Mouse (Mus musculus) brown adipose tissue, adult 24 weeks (tissue): ENCODE results near the gene Gli2. TPM values are rescaled to one million over a fixed set of nuclear protein-coding genes. Genes with fewer than 3 reads are reported as not detected.

Source experiments
- H3K27ac ChIP-seq: fragments of 200-500 bp; replicated peaks from 2 replicates; pipeline ENCODE4 v1.5.1; 2012; ENCODE audit warnings: low read depth, mild to moderate bottlenecking, low read length
- H3K4me1 ChIP-seq: fragments of 200-500 bp; 2 replicates; pipeline ENCODE4 v1.6.1; 2012; ENCODE audit warnings: low read length, mixed read lengths; ENCODE audit not compliant: control insufficient read depth, insufficient read depth, insufficient read length
- H3K4me3 ChIP-seq: fragments of 200-500 bp; 2 replicates; pipeline ENCODE4 v1.5.1; 2012; ENCODE audit warnings: low read depth, mild to moderate bottlenecking, low read length, moderate library complexity; ENCODE audit not compliant: insufficient read depth
- polyA plus RNA-seq: library from polyadenylated mRNA; stranded (reverse); fragments of >200 nt; gene quantifications from 2 replicates; pipeline ENCODE4 v1.2.4, GENCODE M21; 2012; ENCODE audit not compliant: missing spikeins, insufficient read depth, insufficient read length

Gene Gli2
- polyA plus RNA-seq, 1 experiment = 0.48 TPM

- Histone ChIP-seq H3K27ac (no peak overlapping the region), H3K4me1 (no peaks in the 10 kb centered on the region), H3K4me3 (no peak overlapping the region)
Measured at GRCm38 (mm10) chr1:118993775-118994174, 59.6 kb downstream of the Gli2 start.

GRCm38 (mm10) chr1:118988331-118988730 is 65.1 kb downstream of the Gli2 start:
- H3K27ac ChIP-seq = no peak overlapping the region
- H3K4me3 ChIP-seq = no peak overlapping the region
- H3K4me1 ChIP-seq = no peaks in the 10 kb centered on the region

- Histone ChIP-seq H3K4me1 (no peaks in the 10 kb centered on the region), H3K27ac (no peak overlapping the region), H3K4me3 (no peak overlapping the region)
Measured at GRCm38 (mm10) chr1:118987538-118987937, 65.9 kb downstream of the Gli2 start.

GRCm38 (mm10) chr1:118983389-118983788 is 70.0 kb downstream of the Gli2 start:
- Histone ChIP-seq H3K4me1 (no peaks in the 10 kb centered on the region), H3K27ac (no peak overlapping the region), H3K4me3 (no peak overlapping the region)

- Histone ChIP-seq H3K4me3 (no peak overlapping the region), H3K4me1 (no peaks in the 10 kb centered on the region), H3K27ac (no peak overlapping the region)
Measured at GRCm38 (mm10) chr1:118982805-118983211, 70.6 kb downstream of the Gli2 start.

- no peaks in the 10 kb centered on the region for H3K4me1 ChIP-seq
- no peak overlapping the region for H3K27ac ChIP-seq
- H3K4me3 ChIP-seq = no peak overlapping the region
Measured at GRCm38 (mm10) chr1:118981943-118982804, 71.2 kb downstream of the Gli2 start.

- no peaks in the 10 kb centered on the region for H3K4me1 ChIP-seq
- H3K4me3 ChIP-seq = no peak overlapping the region
- no peak overlapping the region for H3K27ac ChIP-seq
Measured at GRCm38 (mm10) chr1:118980636-118981035, 72.8 kb downstream of the Gli2 start.

- H3K4me1 ChIP-seq = no peaks in the 10 kb centered on the region
- H3K4me3 ChIP-seq = no peak overlapping the region
- H3K27ac ChIP-seq = no peak overlapping the region
Measured at GRCm38 (mm10) chr1:118976596-118976995, 76.8 kb downstream of the Gli2 start.

GRCm38 (mm10) chr1:118975376-118975775 is 78.0 kb downstream of the Gli2 start:
- no peak overlapping the region for H3K27ac ChIP-seq
- no peak overlapping the region for H3K4me3 ChIP-seq
- no peaks in the 10 kb centered on the region for H3K4me1 ChIP-seq

GRCm38 (mm10) chr1:118970068-118970467 is 83.4 kb downstream of the Gli2 start:
- H3K4me1 ChIP-seq = no peaks in the 10 kb centered on the region; the same call in 1 of the 2 replicates
- H3K4me3 ChIP-seq = no peak overlapping the region
- no peak overlapping the region for H3K27ac ChIP-seq

- no peak overlapping the region for H3K27ac ChIP-seq
- H3K4me3 ChIP-seq = no peak overlapping the region
- no peaks in the 10 kb centered on the region; the same call in 1 of the 2 replicates for H3K4me1 ChIP-seq
Measured at GRCm38 (mm10) chr1:118969409-118969808, 84.0 kb downstream of the Gli2 start.

- Histone ChIP-seq H3K27ac (no peak overlapping the region), H3K4me1 (no peaks in the 10 kb centered on the region; the same call in 1 of the 2 replicates), H3K4me3 (no peak overlapping the region)
Measured at GRCm38 (mm10) chr1:118968661-118969179, 84.7 kb downstream of the Gli2 start.

- Histone ChIP-seq H3K4me1 (no peaks in the 10 kb centered on the region; the same call in 1 of the 2 replicates), H3K27ac (no peak overlapping the region), H3K4me3 (no peak overlapping the region)
Measured at GRCm38 (mm10) chr1:118967976-118968375, 85.4 kb downstream of the Gli2 start.

- Histone ChIP-seq H3K4me3 (no peak overlapping the region), H3K27ac (no peak overlapping the region), H3K4me1 (no peaks in the 10 kb centered on the region; the same call in 1 of the 2 replicates)
Measured at GRCm38 (mm10) chr1:118967281-118967680, 86.1 kb downstream of the Gli2 start.

- Histone ChIP-seq H3K27ac (no peak overlapping the region), H3K4me1 (no peaks in the 10 kb centered on the region), H3K4me3 (no peak overlapping the region)
Measured at GRCm38 (mm10) chr1:118958644-118959043, 94.8 kb downstream of the Gli2 start.

- no peak overlapping the region for H3K27ac ChIP-seq
- H3K4me3 ChIP-seq = no peak overlapping the region
- no peaks in the 10 kb centered on the region for H3K4me1 ChIP-seq
Measured at GRCm38 (mm10) chr1:118955791-118956190, 97.6 kb downstream of the Gli2 start.
